Mouse (Mus musculus): ENCODE measurements around the gene Abcb4.
"Not testable (repeated sequence)": the region's sequence is repeated elsewhere in the genome, so short reads cannot be mapped to it uniquely, and the experiment has no call there.

Gene Abcb4

GRCm38 (mm10) chr5:8893300-8894103 is at the start of gene Abcb4:
Gene Abcb4 (plus strand): TSS chr5:8893717.
- peak; percentile 63 for DNase-seq (ENCODE audit: low spot score)

GRCm38 (mm10) chr5:8848607-8849575 is 44.6 kb upstream of the Abcb4 start:
- not testable (repeated sequence) for DNase-seq (ENCODE audit: low spot score)

GRCm38 (mm10) chr5:8850851-8851250 is 42.7 kb upstream of the Abcb4 start:
- no peak for DNase-seq (ENCODE audit: low spot score)

GRCm38 (mm10) chr5:8857201-8857600 is 36.3 kb upstream of the Abcb4 start:
- no peak for DNase-seq (ENCODE audit: low spot score)

- DNase-seq (ENCODE audit: low spot score), result no peak
Measured at GRCm38 (mm10) chr5:8861811-8862210, 31.7 kb upstream of the Abcb4 start.

GRCm38 (mm10) chr5:8863580-8864337 is 29.8 kb upstream of the Abcb4 start:
- no peak for DNase-seq (ENCODE audit: low spot score)

GRCm38 (mm10) chr5:8865630-8866029 is 27.9 kb upstream of the Abcb4 start:
- DNase-seq (ENCODE audit: low spot score), result not testable (repeated sequence)

GRCm38 (mm10) chr5:8866366-8866765 is 27.2 kb upstream of the Abcb4 start:
- DNase-seq (ENCODE audit: low spot score), result no peak

GRCm38 (mm10) chr5:8868019-8868418 is 25.5 kb upstream of the Abcb4 start:
- DNase-seq (ENCODE audit: low spot score), result peak; percentile 18

- DNase-seq (ENCODE audit: low spot score), result no peak
Measured at GRCm38 (mm10) chr5:8872979-8873915, 20.3 kb upstream of the Abcb4 start.

- DNase-seq (ENCODE audit: low spot score), result no peak
Measured at GRCm38 (mm10) chr5:8877086-8877485, 16.4 kb upstream of the Abcb4 start.

- DNase-seq (ENCODE audit: low spot score), result no peak
Measured at GRCm38 (mm10) chr5:8877800-8878199, 15.7 kb upstream of the Abcb4 start.

GRCm38 (mm10) chr5:8885837-8886236 is 7.7 kb upstream of the Abcb4 start:
- DNase-seq (ENCODE audit: low spot score), result no peak

GRCm38 (mm10) chr5:8894104-8894425 is 548 bp downstream of the Abcb4 start:
- DNase-seq (ENCODE audit: low spot score), result no peak

GRCm38 (mm10) chr5:8894641-8895490 is 1.3 kb downstream of the Abcb4 start:
- no peak for DNase-seq (ENCODE audit: low spot score)

- DNase-seq (ENCODE audit: low spot score), result no peak
Measured at GRCm38 (mm10) chr5:8896198-8896597, 2.7 kb downstream of the Abcb4 start.

- DNase-seq (ENCODE audit: low spot score), result no peak
Measured at GRCm38 (mm10) chr5:8898246-8898645, 4.7 kb downstream of the Abcb4 start.

GRCm38 (mm10) chr5:8901001-8901400 is 7.5 kb downstream of the Abcb4 start:
- no peak for DNase-seq (ENCODE audit: low spot score)

GRCm38 (mm10) chr5:8902141-8902817 is 8.8 kb downstream of the Abcb4 start:
- no peak for DNase-seq (ENCODE audit: low spot score)

- no peak for DNase-seq (ENCODE audit: low spot score)
Measured at GRCm38 (mm10) chr5:8904539-8904938, 11.0 kb downstream of the Abcb4 start.

Measured in layer of hippocampus, adult 11-12 months (tissue).